Mouse (Mus musculus) myocyte (in vitro differentiated cells): ENCODE data around the gene Actn1.

ENCODE experiments used
- CEBPB ChIP-seq: IDR thresholded peaks from 2 replicates; pipeline ENCODE4 v1.6.1; 2011; ENCODE audit warnings: mild to moderate bottlenecking, moderate library complexity; ENCODE audit not compliant: poor library complexity, insufficient read depth, severe bottlenecking
- E2F4 ChIP-seq: IDR thresholded peaks from one replicate; pipeline ENCODE4 v1.6.1; 2011; ENCODE audit warnings: mild to moderate bottlenecking, control low read depth, moderate library complexity; ENCODE audit not compliant: insufficient read depth
- MAX ChIP-seq: IDR thresholded peaks from one replicate; pipeline ENCODE4 v1.6.1; 2011; ENCODE audit warnings: low read depth, mild to moderate bottlenecking, control low read depth
- MYOD1 ChIP-seq, 3 experiments: IDR thresholded peaks; one replicate each; pipeline ENCODE4 v1.6.1; 2011; ENCODE audit warnings: control low read depth in 2 of 3, low read depth in 2 of 3, mild to moderate bottlenecking in 2 of 3, moderate library complexity in 1 of 3; ENCODE audit not compliant: insufficient read length in 2 of 3, control insufficient read depth in 1 of 3
- MYOG ChIP-seq, 3 experiments: IDR thresholded peaks; one replicate each; pipeline ENCODE4 v1.6.1; 2011; ENCODE audit warnings: control low read depth in 2 of 3, low read depth in 2 of 3, mild to moderate bottlenecking in 2 of 3; ENCODE audit not compliant: insufficient read length in 2 of 3, control insufficient read depth in 1 of 3, insufficient read depth in 1 of 3
- POLR2A ChIP-seq: IDR thresholded peaks from one replicate; pipeline ENCODE4 v1.6.1; 2011; ENCODE audit warnings: low read depth, mild to moderate bottlenecking, control low read depth, moderate library complexity; ENCODE audit not compliant: insufficient read length
- POLR2AphosphoS2 ChIP-seq: IDR thresholded peaks from one replicate; pipeline ENCODE4 v1.6.1; 2011; ENCODE audit warnings: low read depth, control low read depth; ENCODE audit not compliant: insufficient read length
- REST ChIP-seq: IDR thresholded peaks from one replicate; pipeline ENCODE4 v1.6.1; 2011; ENCODE audit warnings: mild to moderate bottlenecking, control low read depth, moderate library complexity; ENCODE audit not compliant: insufficient read depth, insufficient read length
- SRF ChIP-seq: IDR thresholded peaks from one replicate; pipeline ENCODE4 v1.6.1; 2011; ENCODE audit warnings: low read depth; ENCODE audit not compliant: control insufficient read depth, insufficient read length
- TCF12 ChIP-seq: IDR thresholded peaks from one replicate; pipeline ENCODE4 v1.6.1; 2011; ENCODE audit warnings: mild to moderate bottlenecking, control low read depth; ENCODE audit not compliant: poor library complexity, insufficient read depth, severe bottlenecking
- TCF3 ChIP-seq: IDR thresholded peaks from one replicate; pipeline ENCODE4 v1.6.1; 2011; ENCODE audit warnings: low read depth, control low read depth; ENCODE audit not compliant: insufficient read length
- USF1 ChIP-seq: IDR thresholded peaks from one replicate; pipeline ENCODE4 v1.6.1; 2011; ENCODE audit warnings: low read depth, mild to moderate bottlenecking, control low read depth, moderate library complexity

DNA sequence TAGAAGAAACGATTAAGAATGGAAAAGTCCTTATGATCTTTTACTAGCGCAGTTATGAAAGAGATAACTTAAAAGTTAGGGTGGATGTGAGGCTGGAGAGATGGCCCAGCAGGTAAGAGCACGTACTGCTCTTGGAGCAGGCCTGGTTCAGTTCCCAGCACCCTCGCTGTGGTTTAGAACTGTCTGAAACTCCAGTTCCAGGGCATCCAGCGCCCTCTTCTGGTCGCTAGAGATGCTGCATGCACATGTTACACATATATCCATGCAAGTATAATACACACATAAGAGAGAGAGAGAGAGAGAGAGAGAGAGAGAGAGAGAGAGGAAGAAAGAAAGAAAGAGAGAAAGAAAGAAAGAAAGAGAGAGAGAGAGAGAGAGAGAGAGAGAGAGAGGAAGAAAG lies 107.1 kb downstream of the Actn1 start:
- TF ChIP-seq POLR2A (no peak), MYOG (IDR thresholded peaks at IDR 0.05; ENCODE audit: control insufficient read depth in 1 of 3, insufficient read depth in 1 of 3, insufficient read length in 2 of 3, low read depth in 2 of 3) (no peak), MAX (no peak), USF1 (no peak), REST (no peak), E2F4 (no peak), SRF (no peak), MYOD1 (IDR thresholded peaks at IDR 0.05; ENCODE audit: control insufficient read depth in 1 of 3, insufficient read length in 2 of 3, low read depth in 2 of 3) (no peak), CEBPB (no peak), TCF12 (no peak), POLR2AphosphoS2 (no peak), TCF3 (no peak)
